Mouse (Mus musculus): ENCODE measurements around the gene Zfp697. TPM values are rescaled to one million over a fixed set of nuclear protein-coding genes. Genes with fewer than 3 reads are reported as not detected.

The Zfp697 gene
- polyA plus RNA-seq, 1 experiment from 2014 or later, result 2.9 TPM

DNA sequence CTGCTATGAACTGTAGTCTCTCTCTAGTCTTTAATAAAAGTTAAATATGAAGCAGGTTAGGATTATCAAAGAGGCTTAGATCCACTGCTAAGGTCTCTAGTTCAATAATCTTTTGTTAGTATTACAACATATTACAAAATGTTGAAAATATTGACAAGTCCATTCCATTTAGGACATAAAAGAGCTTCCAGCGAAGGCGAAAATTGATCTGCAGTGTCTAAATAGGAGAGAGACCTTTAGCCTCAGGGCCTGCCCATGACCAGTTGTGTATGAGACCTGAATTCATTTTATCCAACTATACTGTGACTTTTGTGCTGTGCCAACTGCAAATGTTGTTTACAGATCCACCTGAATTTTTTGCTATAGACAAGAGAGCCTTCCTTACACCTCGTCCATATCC, 247.4 kb downstream of the Zfp697 start:
- Histone ChIP-seq H3K4me3 (ENCODE audit: low read depth, low read length) (no peak overlapping the region), H3K4me2 (ENCODE audit: low read depth, low read length) (no peak overlapping the region), H3K9ac (replicated peaks) (no peak overlapping the region), H3K27ac (ENCODE audit: low read depth) (peak overlapping the region; percentile 91), H3K4me1 (ENCODE audit: insufficient read depth) (no peaks in the 10 kb centered on the region), H3K9me3 (ENCODE audit: low read length) (no peaks in the 10 kb centered on the region), H3K36me3 (replicated peaks; ENCODE audit: insufficient read depth, low read length) (no peaks in the 10 kb centered on the region), H3K27me3 (ENCODE audit: insufficient read depth, low read length) (no peaks in the 10 kb centered on the region)
- TF ChIP-seq CTCF (IDR thresholded peaks at IDR 0.05; ENCODE audit: low read depth) (no peak), EP300 (IDR thresholded peaks at IDR 0.05; ENCODE audit: low read depth) (peak; percentile 57; the same call in 1 of the 2 replicates)
- 53% methylated on average over 3 of the region's 3 CpGs for WGBS (ENCODE audit: insufficient replicate concordance)
- DNase-seq (peak; percentile 16), ATAC-seq (peak; percentile 98)

DNA sequence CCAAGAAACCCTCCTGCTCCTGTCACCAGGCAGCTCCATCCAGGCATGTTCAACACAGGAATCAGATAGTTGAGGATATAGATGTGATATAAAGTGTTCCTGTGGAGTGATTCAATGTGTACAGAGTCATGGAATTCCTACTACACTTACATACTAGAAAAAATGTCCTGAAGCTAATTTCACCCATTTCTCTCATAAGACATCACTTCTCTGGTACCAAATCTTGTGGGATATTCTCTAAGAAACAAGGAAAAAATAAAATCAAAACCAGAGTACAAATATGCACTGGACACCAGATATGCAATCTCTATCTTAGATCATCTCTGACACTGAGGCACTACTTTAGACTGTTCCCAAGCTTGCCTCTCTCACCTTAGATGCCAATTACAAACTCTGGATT, 247.9 kb downstream of the Zfp697 start, which contains the start of gene Hsd3b5:
Gene Hsd3b5, minus strand, starts transcription at position 101 of the 400 bp plus-strand sequence.
- H3K27ac ChIP-seq (ENCODE audit: low read depth), result peak within 1 kb of the TSS; percentile 91
- H3K27me3 ChIP-seq (ENCODE audit: insufficient read depth, low read length), result no peaks in the 10 kb centered on the region
- no peak for ATAC-seq
- H3K4me3 ChIP-seq (ENCODE audit: low read depth, low read length), result no peak within 1 kb of the TSS
- H3K36me3 ChIP-seq (replicated peaks; ENCODE audit: insufficient read depth, low read length), result no peaks in the 10 kb centered on the region
- no peak for DNase-seq
- H3K9me3 ChIP-seq (ENCODE audit: low read length), result no peaks in the 10 kb centered on the region
- H3K4me2 ChIP-seq (ENCODE audit: low read depth, low read length), result no peak within 1 kb of the TSS
- TF ChIP-seq EP300 (IDR thresholded peaks at IDR 0.05; ENCODE audit: low read depth), result no peak
- TF ChIP-seq CTCF (IDR thresholded peaks at IDR 0.05; ENCODE audit: low read depth), result no peak
- no peaks in the 10 kb centered on the region for H3K4me1 ChIP-seq (ENCODE audit: insufficient read depth)
- H3K9ac ChIP-seq (replicated peaks), result no peak within 1 kb of the TSS

DNA sequence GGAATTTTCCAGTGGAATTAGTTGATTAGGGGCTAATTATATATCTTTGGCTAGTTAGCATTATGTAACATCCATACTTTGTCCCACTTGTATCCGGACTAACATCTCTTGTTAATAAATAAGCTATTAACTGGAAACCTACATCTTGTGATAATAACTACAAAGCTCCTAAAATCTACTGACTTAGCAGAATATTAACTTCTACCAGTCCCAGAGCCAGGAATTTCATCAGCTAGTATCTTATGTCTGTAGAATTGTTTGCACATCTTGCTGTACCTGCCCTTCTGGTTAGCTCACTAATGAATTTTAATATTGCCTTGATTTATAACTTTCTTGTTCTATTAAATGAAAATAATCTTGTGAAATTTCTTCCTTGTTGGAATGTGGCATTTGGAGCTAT, 252.9 kb downstream of the Zfp697 start:
- no peaks in the 10 kb centered on the region for H3K4me1 ChIP-seq (ENCODE audit: insufficient read depth)
- TF ChIP-seq CTCF (IDR thresholded peaks at IDR 0.05; ENCODE audit: low read depth), result no peak
- no peak for TF ChIP-seq EP300 (IDR thresholded peaks at IDR 0.05; ENCODE audit: low read depth)
- H3K27ac ChIP-seq (ENCODE audit: low read depth), result no peak overlapping the region; the same call in 1 of the 2 replicates
- H3K36me3 ChIP-seq (replicated peaks; ENCODE audit: insufficient read depth, low read length), result no peaks in the 10 kb centered on the region
- H3K4me3 ChIP-seq (ENCODE audit: low read depth, low read length), result no peak overlapping the region
- no peaks in the 10 kb centered on the region for H3K27me3 ChIP-seq (ENCODE audit: insufficient read depth, low read length)
- no peak overlapping the region for H3K9ac ChIP-seq (replicated peaks)
- ATAC-seq (no peak), DNase-seq (no peak)
- H3K4me2 ChIP-seq (ENCODE audit: low read depth, low read length), result no peak overlapping the region
- H3K9me3 ChIP-seq (ENCODE audit: low read length), result no peaks in the 10 kb centered on the region
- WGBS (ENCODE audit: insufficient replicate concordance), result 62% methylated on average over 1 of the region's 1 CpGs

DNA sequence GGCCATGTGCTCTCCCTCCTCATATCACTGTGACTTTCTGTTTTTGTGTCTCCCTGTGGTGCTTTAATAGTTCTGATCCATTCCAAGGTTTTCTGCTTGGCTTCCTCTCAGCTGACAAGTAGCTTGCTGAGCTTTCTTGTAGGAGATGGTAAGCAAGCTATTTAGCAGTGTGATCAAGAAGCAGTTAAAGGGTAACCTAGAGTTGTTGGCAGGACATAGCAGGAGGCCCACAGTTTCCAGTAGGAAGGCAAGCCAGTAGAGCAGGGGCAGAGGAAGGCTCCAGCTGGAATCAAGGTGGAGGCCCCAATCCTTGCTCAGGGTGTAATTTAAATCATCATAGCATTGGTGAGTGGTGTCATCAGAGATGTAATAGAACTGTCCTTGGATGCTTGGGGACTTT, 298.5 kb downstream of the Zfp697 start:
- ATAC-seq (no peak), DNase-seq (no peak)

DNA sequence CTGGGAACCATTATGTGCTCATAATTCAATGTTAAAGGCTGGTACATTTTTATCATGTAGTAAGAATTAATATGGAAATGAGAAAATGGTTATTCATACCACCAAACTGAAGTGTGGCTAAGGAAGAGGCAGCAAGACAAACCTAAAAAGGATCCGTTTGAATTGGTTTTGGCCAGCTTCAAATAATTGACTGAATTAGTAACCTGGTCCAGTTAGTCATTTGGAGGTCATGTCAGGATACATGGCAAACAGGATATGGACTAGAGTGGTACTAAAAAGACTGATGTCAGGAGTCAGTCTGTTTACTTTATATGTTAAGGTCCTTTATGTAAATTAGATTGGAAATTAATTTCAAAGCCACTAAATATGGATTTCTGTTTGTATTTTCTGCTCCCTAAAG, 300.1 kb downstream of the Zfp697 start:
- DNase-seq, result no peak
- WGBS (ENCODE audit: insufficient replicate concordance), result 51% methylated on average over 1 of the region's 1 CpGs

More for the DNA sequence above, 298.5 kb downstream of the Zfp697 start:
- TF ChIP-seq EP300 (IDR thresholded peaks at IDR 0.05; ENCODE audit: low read depth) (no peak), CTCF (IDR thresholded peaks at IDR 0.05; ENCODE audit: low read depth) (no peak)
- Histone ChIP-seq H3K9ac (replicated peaks) (no peak overlapping the region), H3K9me3 (ENCODE audit: low read length) (no peaks in the 10 kb centered on the region), H3K27me3 (ENCODE audit: insufficient read depth, low read length) (no peaks in the 10 kb centered on the region), H3K36me3 (replicated peaks; ENCODE audit: insufficient read depth, low read length) (no peaks in the 10 kb centered on the region), H3K4me2 (ENCODE audit: low read depth, low read length) (no peak overlapping the region), H3K4me1 (ENCODE audit: insufficient read depth) (no peaks in the 10 kb centered on the region), H3K4me3 (ENCODE audit: low read depth, low read length) (no peak overlapping the region), H3K27ac (ENCODE audit: low read depth) (no peak overlapping the region)

DNA sequence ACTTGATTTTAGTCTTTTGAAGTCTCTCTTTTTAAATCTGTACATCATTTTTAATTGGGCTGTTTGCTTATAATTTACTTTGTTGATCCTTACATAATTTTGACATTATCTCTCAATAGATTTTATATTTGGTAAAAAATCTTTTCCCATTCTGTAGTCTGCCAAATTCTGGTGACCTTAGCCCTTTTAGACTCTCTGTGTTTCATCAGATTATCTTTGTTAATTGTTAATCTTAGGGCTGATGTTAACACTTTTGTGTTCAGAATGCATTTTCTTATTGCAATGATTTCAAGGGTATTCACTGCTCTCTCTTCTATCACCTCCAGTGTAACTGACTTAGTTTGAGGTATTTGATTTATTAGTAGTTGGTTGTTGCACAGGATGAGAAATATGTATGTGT, 338.5 kb downstream of the Zfp697 start:
- Histone ChIP-seq H3K9ac (replicated peaks) (no peak overlapping the region), H3K4me1 (ENCODE audit: insufficient read depth) (no peaks in the 10 kb centered on the region), H3K36me3 (replicated peaks; ENCODE audit: insufficient read depth, low read length) (no peaks in the 10 kb centered on the region; the same call in 1 of the 2 replicates), H3K27ac (ENCODE audit: low read depth) (no peak overlapping the region), H3K9me3 (ENCODE audit: low read length) (no peaks in the 10 kb centered on the region), H3K4me2 (ENCODE audit: low read depth, low read length) (no peak overlapping the region), H3K4me3 (ENCODE audit: low read depth, low read length) (no peak overlapping the region), H3K27me3 (ENCODE audit: insufficient read depth, low read length) (no peaks in the 10 kb centered on the region)
- ATAC-seq (no peak), DNase-seq (no peak)
- no peak for TF ChIP-seq EP300 (IDR thresholded peaks at IDR 0.05; ENCODE audit: low read depth)

More for the DNA sequence above, 300.1 kb downstream of the Zfp697 start:
- peak; percentile 47; the same call in 1 of the 2 replicates for ATAC-seq
- Histone ChIP-seq H3K27me3 (ENCODE audit: insufficient read depth, low read length) (no peaks in the 10 kb centered on the region), H3K36me3 (replicated peaks; ENCODE audit: insufficient read depth, low read length) (no peaks in the 10 kb centered on the region), H3K9ac (replicated peaks) (no peak overlapping the region), H3K4me2 (ENCODE audit: low read depth, low read length) (no peak overlapping the region), H3K4me3 (ENCODE audit: low read depth, low read length) (no peak overlapping the region), H3K9me3 (ENCODE audit: low read length) (no peaks in the 10 kb centered on the region), H3K4me1 (ENCODE audit: insufficient read depth) (no peaks in the 10 kb centered on the region), H3K27ac (ENCODE audit: low read depth) (no peak overlapping the region)
- no peak for TF ChIP-seq CTCF (IDR thresholded peaks at IDR 0.05; ENCODE audit: low read depth)
- TF ChIP-seq EP300 (IDR thresholded peaks at IDR 0.05; ENCODE audit: low read depth), result no peak

DNA sequence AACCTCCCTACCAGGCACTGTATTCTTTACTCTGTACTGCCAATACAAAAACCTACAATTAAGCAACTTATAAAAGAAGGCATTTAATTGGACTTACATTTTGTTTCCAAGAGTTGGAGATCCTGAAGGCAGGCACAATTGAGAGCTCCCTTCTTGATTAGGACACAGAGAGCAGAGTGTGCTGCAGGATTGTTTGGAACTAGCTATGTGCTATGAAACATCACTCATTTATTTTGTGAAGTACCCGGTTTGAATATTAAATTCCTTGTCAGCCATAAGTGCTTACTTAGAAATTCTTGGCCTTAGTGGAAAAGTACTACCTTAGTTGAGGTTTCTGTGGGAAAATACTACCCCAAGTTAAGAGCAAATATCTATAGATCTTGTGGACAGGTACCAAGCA, 342.1 kb downstream of the Zfp697 start, which contains the start of gene Hsd3b2:
Gene Hsd3b2, minus strand, starts transcription at position 168 of the 400 bp plus-strand sequence.
- WGBS (ENCODE audit: insufficient replicate concordance), result 77% methylated on average over 1 of the region's 1 CpGs
- Histone ChIP-seq H3K36me3 (replicated peaks; ENCODE audit: insufficient read depth, low read length) (no peaks in the 10 kb centered on the region), H3K4me3 (ENCODE audit: low read depth, low read length) (no peak within 1 kb of the TSS), H3K9me3 (ENCODE audit: low read length) (no peaks in the 10 kb centered on the region), H3K4me1 (ENCODE audit: insufficient read depth) (no peaks in the 10 kb centered on the region), H3K27ac (ENCODE audit: low read depth) (no peak within 1 kb of the TSS), H3K4me2 (ENCODE audit: low read depth, low read length) (no peak within 1 kb of the TSS), H3K27me3 (ENCODE audit: insufficient read depth, low read length) (no peaks in the 10 kb centered on the region), H3K9ac (replicated peaks) (no peak within 1 kb of the TSS)
- DNase-seq, result no peak
- no peak for TF ChIP-seq CTCF (IDR thresholded peaks at IDR 0.05; ENCODE audit: low read depth)
- no peak for TF ChIP-seq EP300 (IDR thresholded peaks at IDR 0.05; ENCODE audit: low read depth)
- no peak for ATAC-seq
